Mouse (Mus musculus) neural tube, embryonic 13.5 days (tissue): ENCODE data around the gene Nkx2-3. TPM values are rescaled to one million over a fixed set of nuclear protein-coding genes. Genes with fewer than 3 reads are reported as not detected.
A peak's percentile ranks its signal among the peaks of the same experiment; 100 is the strongest.

Experiments used
- ATAC-seq: fragments of 200-750 bp; cut with Nextera tagmentation; 2 replicates; pipeline ENCODE4 v1.8.0; 2017; ENCODE audit warnings: low read depth, mild to moderate bottlenecking, moderate TSS enrichment, moderate library complexity
- H3K27ac ChIP-seq: fragments of 300-500 bp; sonication (generic); replicated peaks from 2 replicates; pipeline ENCODE4 v1.5.1; 2015; ENCODE audit warnings: moderate library complexity, mild to moderate bottlenecking, inconsistent platforms
- H3K27me3 ChIP-seq: fragments of 300-500 bp; sonication (generic); 2 replicates; pipeline ENCODE4 v1.6.1; 2015; ENCODE audit warnings: mild to moderate bottlenecking, inconsistent platforms
- H3K36me3 ChIP-seq: fragments of 300-500 bp; sonication (generic); 2 replicates; pipeline ENCODE4 v1.6.1; 2015; ENCODE audit warnings: mild to moderate bottlenecking, inconsistent platforms
- H3K4me1 ChIP-seq: fragments of 300-500 bp; sonication (generic); replicated peaks from 2 replicates; pipeline ENCODE4 v1.6.1; 2015; ENCODE audit warnings: inconsistent platforms
- H3K4me2 ChIP-seq: fragments of 300-500 bp; sonication (generic); 2 replicates; pipeline ENCODE4 v1.6.1; 2015; ENCODE audit warnings: inconsistent platforms, mild to moderate bottlenecking, moderate library complexity
- H3K4me3 ChIP-seq: fragments of 300-500 bp; sonication (generic); 2 replicates; pipeline ENCODE4 v1.5.1; 2015; ENCODE audit warnings: mild to moderate bottlenecking, inconsistent platforms
- H3K9ac ChIP-seq: fragments of 300-500 bp; sonication (generic); 2 replicates; pipeline ENCODE4 v1.6.1; 2015; ENCODE audit warnings: moderate library complexity, mild to moderate bottlenecking, inconsistent platforms
- H3K9me3 ChIP-seq: fragments of 300-500 bp; sonication (generic); 2 replicates; pipeline ENCODE4 v1.6.1; 2016; ENCODE audit warnings: inconsistent platforms
- WGBS: fragments of 180-500 bp; shearing (Covaris S2); methylation state at CpG from one replicate; pipeline ENCODE4 v1.1.7; 2015; 5-methylcytosine and 5-hydroxymethylcytosine counted together
- polyA plus RNA-seq: library from polyadenylated mRNA; unstranded; fragments of >200 nt; fragmentation: Nextera tagmentation; extraction: Ambion mirVana; gene quantifications from 2 replicates; pipeline ENCODE4 v1.2.1, GENCODE M21; 2015

Gene Nkx2-3
- polyA plus RNA-seq, 1 experiment from 2014 or later, result not detected

DNA sequence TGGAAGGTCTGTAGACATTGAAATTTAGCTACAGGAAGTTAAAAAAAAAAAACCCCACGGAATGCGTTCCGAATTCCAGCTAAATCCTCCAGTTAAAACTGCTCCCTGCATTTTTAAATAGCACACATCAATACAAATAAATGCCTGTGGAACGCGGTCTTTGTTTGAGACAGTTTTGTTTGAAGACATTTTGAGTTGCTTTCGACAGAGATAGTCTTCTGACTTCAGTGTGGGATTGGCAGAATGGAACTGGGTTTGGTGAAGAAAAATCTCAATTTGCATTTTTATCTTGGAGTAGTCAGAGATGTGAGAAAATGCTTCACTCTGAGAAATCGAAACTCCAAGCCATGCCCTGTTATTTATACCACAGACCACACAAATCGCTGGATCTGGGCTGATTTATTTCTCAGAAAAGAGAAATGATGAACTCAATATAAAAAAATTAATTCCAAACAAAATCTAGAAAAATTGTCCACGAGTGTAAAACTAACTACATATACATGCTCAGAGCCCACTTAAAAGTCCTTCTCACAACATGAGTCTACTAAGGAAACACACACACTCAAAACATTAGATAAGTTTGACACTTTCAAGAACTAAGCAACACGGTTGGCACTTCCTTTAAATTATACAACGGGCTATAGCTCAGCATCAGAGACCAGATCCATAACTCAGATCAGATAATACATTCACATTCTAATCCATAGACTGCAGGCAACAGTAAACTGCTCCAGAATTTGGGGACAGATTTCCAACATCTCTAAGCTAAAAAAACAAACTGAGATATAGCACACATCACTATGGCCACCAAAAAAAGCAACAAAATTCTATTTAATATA is 4.1 kb upstream of the Nkx2-3 start:
- H3K9ac ChIP-seq, result no peak overlapping the region
- WGBS, result 2% methylated on average over 11 of the region's 11 CpGs
- H3K4me3 ChIP-seq, result no peak overlapping the region

GRCm38 (mm10) chr19:43608711-43609457 is 3.2 kb upstream of the Nkx2-3 start:
- H3K36me3 ChIP-seq, result no peaks in the 10 kb centered on the region
- peaks cover 13% of the 10 kb centered on the region; the same call in 1 of the 2 replicates for H3K4me1 ChIP-seq
- WGBS, result 11% methylated on average over 8 of the region's 8 CpGs
- no peak overlapping the region for H3K27ac ChIP-seq
- H3K4me2 ChIP-seq, result no peak overlapping the region
- no peaks in the 10 kb centered on the region for H3K9me3 ChIP-seq
- H3K27me3 ChIP-seq, result peaks cover 99% of the 10 kb centered on the region
- no peak overlapping the region for H3K4me3 ChIP-seq
- H3K9ac ChIP-seq, result no peak overlapping the region
- ATAC-seq, result no peak

More for the DNA sequence above, 4.1 kb upstream of the Nkx2-3 start:
- Histone ChIP-seq H3K36me3 (no peaks in the 10 kb centered on the region), H3K27me3 (peaks cover 99% of the 10 kb centered on the region), H3K27ac (no peak overlapping the region), H3K4me1 (peaks cover 13% of the 10 kb centered on the region; the same call in 1 of the 2 replicates), H3K4me2 (no peak overlapping the region), H3K9me3 (no peaks in the 10 kb centered on the region)
- ATAC-seq, result no peak

- Histone ChIP-seq H3K27me3 (peaks cover 98% of the 10 kb centered on the region), H3K36me3 (no peaks in the 10 kb centered on the region), H3K4me2 (no peak overlapping the region), H3K9me3 (no peaks in the 10 kb centered on the region), H3K4me1 (peaks cover 20% of the 10 kb centered on the region), H3K4me3 (no peak overlapping the region), H3K27ac (no peak overlapping the region), H3K9ac (no peak overlapping the region)
- 1% methylated on average over 25 of the region's 25 CpGs for WGBS
- ATAC-seq, result no peak
Measured at GRCm38 (mm10) chr19:43609458-43610330, 2.4 kb upstream of the Nkx2-3 start.

DNA sequence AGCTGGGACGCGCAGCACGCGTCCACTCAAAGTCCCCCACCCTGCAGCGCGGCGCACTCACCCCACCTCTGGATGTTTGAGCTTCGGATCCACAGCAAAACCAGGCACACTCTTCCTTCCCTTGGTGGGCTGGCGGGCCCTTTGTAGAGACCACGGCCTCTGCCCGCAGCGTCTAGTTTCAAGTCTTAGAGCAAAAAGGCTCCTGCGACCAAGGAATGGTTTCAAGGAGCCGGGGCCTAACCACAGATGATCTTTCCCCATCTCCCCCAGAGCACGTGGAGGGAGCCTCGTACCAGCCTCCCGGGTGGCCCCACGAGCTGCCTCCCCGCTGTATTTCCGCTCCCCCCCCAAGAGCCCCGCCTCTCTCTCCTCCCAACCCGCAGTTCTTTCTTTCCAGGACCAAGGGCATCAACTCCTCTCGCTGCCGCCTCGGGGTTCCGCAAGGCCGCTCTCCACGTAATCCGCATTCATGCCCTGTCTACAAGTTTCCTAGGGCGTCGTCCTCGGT is 1.7 kb upstream of the Nkx2-3 start:
- Histone ChIP-seq H3K36me3 (no peaks in the 10 kb centered on the region), H3K27ac (no peak overlapping the region), H3K9ac (no peak overlapping the region), H3K27me3 (peaks cover 98% of the 10 kb centered on the region), H3K4me2 (no peak overlapping the region), H3K9me3 (no peaks in the 10 kb centered on the region), H3K4me1 (peaks cover 27% of the 10 kb centered on the region), H3K4me3 (no peak overlapping the region)
- no peak for ATAC-seq
- WGBS, result under 1% methylated on average over 32 of the region's 32 CpGs

DNA sequence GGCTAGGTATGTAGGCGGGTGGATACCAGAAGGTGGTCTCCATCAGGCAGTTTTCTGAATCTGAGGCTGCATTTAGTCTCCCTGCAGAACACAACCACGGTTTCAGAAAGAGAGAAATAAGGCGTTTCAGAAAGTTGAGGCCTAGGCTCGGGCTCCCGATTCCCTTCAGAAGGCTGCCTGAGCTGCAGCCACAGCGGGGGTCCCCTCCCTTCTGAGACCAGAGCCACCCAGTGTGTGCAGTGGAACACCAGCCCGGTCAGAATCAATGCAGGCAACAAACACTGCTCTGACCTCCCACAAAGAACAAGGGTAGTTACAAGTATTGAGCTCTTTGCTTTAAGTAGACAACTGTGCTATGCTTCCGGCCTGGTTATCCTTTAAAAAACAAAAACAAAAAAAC is 1.0 kb upstream of the Nkx2-3 start:
- no peak overlapping the region for H3K4me2 ChIP-seq
- H3K27ac ChIP-seq, result no peak overlapping the region
- H3K9me3 ChIP-seq, result no peaks in the 10 kb centered on the region
- 4% methylated on average over 8 of the region's 8 CpGs for WGBS
- no peak for ATAC-seq
- peaks cover 98% of the 10 kb centered on the region for H3K27me3 ChIP-seq
- H3K4me3 ChIP-seq, result no peak overlapping the region
- peaks cover 33% of the 10 kb centered on the region for H3K4me1 ChIP-seq
- no peaks in the 10 kb centered on the region for H3K36me3 ChIP-seq
- H3K9ac ChIP-seq, result no peak overlapping the region

GRCm38 (mm10) chr19:43611561-43611960 is 564 bp upstream of the Nkx2-3 start:
- Histone ChIP-seq H3K9me3 (no peaks in the 10 kb centered on the region), H3K27ac (no peak overlapping the region), H3K27me3 (peaks cover 98% of the 10 kb centered on the region), H3K4me1 (peaks cover 38% of the 10 kb centered on the region), H3K4me2 (no peak overlapping the region), H3K36me3 (no peaks in the 10 kb centered on the region), H3K9ac (no peak overlapping the region), H3K4me3 (no peak overlapping the region)
- WGBS, result 3% methylated on average over 12 of the region's 12 CpGs
- ATAC-seq, result no peak

DNA sequence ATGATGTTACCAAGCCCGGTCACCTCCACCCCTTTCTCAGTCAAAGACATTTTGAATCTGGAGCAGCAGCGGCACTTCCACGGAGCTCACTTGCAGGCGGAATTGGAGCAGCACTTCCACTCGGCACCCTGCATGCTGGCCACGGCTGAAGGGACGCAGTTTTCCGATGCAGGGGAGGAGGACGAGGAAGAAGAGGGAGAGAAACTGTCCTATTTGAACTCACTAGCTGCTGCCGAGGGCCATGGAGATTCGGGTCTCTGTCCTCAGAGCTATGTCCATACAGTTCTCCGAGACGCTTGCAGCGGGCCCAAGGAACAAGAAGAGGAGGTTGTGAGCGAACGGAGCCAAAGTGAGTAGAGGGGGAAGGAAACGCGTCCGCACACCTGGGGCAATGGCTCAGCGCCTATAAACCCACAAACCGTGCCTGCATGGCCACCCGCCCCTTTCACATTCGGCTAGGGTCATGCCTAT is 411 bp downstream of the Nkx2-3 start:
- H3K4me3 ChIP-seq, result no peak overlapping the region
- H3K27ac ChIP-seq, result no peak overlapping the region
- under 1% methylated on average over 23 of the region's 23 CpGs for WGBS
- peaks cover 43% of the 10 kb centered on the region for H3K4me1 ChIP-seq
- ATAC-seq, result no peak
- peaks cover 98% of the 10 kb centered on the region for H3K27me3 ChIP-seq
- no peaks in the 10 kb centered on the region for H3K9me3 ChIP-seq
- H3K9ac ChIP-seq, result no peak overlapping the region
- no peak overlapping the region for H3K4me2 ChIP-seq
- H3K36me3 ChIP-seq, result no peaks in the 10 kb centered on the region

- ATAC-seq, result no peak
- no peak overlapping the region for H3K4me3 ChIP-seq
- H3K9ac ChIP-seq, result no peak overlapping the region
- no peak overlapping the region for H3K27ac ChIP-seq
- peaks cover 43% of the 10 kb centered on the region for H3K4me1 ChIP-seq
- H3K36me3 ChIP-seq, result no peaks in the 10 kb centered on the region
- peaks cover 98% of the 10 kb centered on the region for H3K27me3 ChIP-seq
- H3K4me2 ChIP-seq, result no peak overlapping the region
- no peaks in the 10 kb centered on the region for H3K9me3 ChIP-seq
- 1% methylated on average over 26 of the region's 26 CpGs for WGBS
Measured at GRCm38 (mm10) chr19:43613293-43614130, 1.4 kb downstream of the Nkx2-3 start.

DNA sequence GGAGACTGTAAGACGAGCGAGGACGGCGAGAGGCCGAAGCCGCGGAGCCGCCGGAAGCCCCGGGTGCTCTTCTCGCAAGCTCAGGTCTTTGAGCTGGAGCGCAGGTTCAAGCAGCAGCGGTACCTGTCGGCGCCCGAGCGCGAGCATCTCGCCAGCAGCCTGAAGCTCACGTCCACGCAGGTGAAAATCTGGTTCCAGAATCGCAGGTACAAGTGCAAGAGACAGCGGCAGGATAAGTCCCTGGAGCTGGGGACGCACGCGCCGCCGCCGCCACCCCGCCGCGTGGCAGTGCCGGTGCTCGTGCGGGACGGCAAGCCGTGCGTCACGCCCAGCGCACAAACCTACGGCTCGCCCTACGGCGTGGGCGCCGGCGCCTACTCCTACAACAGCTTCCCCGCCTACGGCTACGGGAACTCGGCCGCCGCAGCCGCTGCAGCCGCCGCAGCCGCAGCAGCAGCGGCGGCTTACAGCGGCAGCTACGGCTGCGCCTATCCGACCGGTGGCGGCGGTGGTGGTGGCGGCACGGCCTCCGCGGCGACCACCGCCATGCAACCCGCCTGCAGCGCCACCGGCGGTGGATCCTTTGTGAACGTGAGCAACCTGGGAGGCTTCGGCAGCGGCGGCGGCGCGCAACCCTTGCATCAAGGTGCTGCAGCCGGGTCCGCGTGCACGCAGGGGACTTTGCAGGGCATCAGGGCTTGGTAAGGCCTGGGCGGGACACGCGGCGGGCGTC is 2.4 kb downstream of the Nkx2-3 start:
- Histone ChIP-seq H3K27ac (no peak overlapping the region), H3K4me2 (peak overlapping the region; percentile 41), H3K4me3 (peak overlapping the region; percentile 28), H3K4me1 (peaks cover 43% of the 10 kb centered on the region), H3K9me3 (no peaks in the 10 kb centered on the region), H3K27me3 (peaks cover 99% of the 10 kb centered on the region), H3K9ac (no peak overlapping the region), H3K36me3 (no peaks in the 10 kb centered on the region)
- WGBS, result under 1% methylated on average over 81 of the region's 92 CpGs
- peak; percentile 25; the same call in 1 of the 2 replicates for ATAC-seq

GRCm38 (mm10) chr19:43615074-43615445 is 2.9 kb downstream of the Nkx2-3 start:
- under 1% methylated on average over 20 of the region's 20 CpGs for WGBS

More at GRCm38 (mm10) chr19:43615074-43615445, 2.9 kb downstream of the Nkx2-3 start:
- Histone ChIP-seq H3K9ac (no peak overlapping the region), H3K4me3 (peak overlapping the region; percentile 28), H3K9me3 (no peaks in the 10 kb centered on the region), H3K36me3 (no peaks in the 10 kb centered on the region), H3K4me1 (peaks cover 43% of the 10 kb centered on the region), H3K27ac (no peak overlapping the region), H3K4me2 (peak overlapping the region; percentile 41), H3K27me3 (peaks cover 99% of the 10 kb centered on the region)
- ATAC-seq, result 0 out of 2 replicates have a peak, but pooled peaks have one; percentile 8
